Mouse (Mus musculus) urinary bladder, adult 18-20 months (tissue): ENCODE data around the gene Tsen15.

Experiments
- DNase-seq, 2 experiments: peaks; one replicate each; pipeline ENCODE4 v3.0.0; 2022; ENCODE audit warnings: low spot score in 2 of 2, mixed read lengths in 2 of 2

Gene Tsen15

GRCm38 (mm10) chr1:152386188-152386835 lies at the start of gene Tsen15:
Gene Tsen15, minus strand, starts transcription at chr1:152386688.
- DNase-seq, result peak; percentile 77 to 88

GRCm38 (mm10) chr1:152434166-152434565 lies 47.7 kb upstream of the Tsen15 start:
- DNase-seq, result no peak

DNA sequence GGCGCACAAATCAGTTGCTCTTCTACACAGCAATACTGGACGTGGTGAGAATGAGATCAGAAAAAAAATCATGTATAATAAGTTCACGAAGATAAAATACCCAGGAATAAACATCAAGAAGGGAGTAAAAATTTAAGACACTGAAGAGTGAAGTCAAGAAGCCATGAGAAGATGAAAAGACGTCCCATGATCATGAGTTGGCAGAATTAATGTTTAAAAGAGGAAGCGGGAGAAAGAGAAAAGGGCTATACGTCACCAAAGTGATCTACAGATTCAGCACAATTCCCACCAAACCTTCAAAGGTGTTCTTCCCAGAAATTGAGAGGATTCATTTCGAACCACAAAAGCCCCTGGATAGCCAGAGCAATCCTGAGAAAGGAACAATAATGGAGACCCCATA lies 43.3 kb upstream of the Tsen15 start:
- DNase-seq, result no peak

- DNase-seq, result no peak
Observed at GRCm38 (mm10) chr1:152427912-152428581, 41.6 kb upstream of the Tsen15 start.

- DNase-seq, result no peak
Observed at GRCm38 (mm10) chr1:152423052-152423451, 36.6 kb upstream of the Tsen15 start.

- no peak for DNase-seq
Observed at GRCm38 (mm10) chr1:152422295-152422694, 35.8 kb upstream of the Tsen15 start.

- DNase-seq, result peak in 1 of 2 experiments; percentile 15
Observed at GRCm38 (mm10) chr1:152417602-152418001, 31.1 kb upstream of the Tsen15 start.

- no peak for DNase-seq
Observed at GRCm38 (mm10) chr1:152416306-152416904, 29.9 kb upstream of the Tsen15 start.

- no peak for DNase-seq
Observed at GRCm38 (mm10) chr1:152414451-152414850, 28.0 kb upstream of the Tsen15 start.

DNA sequence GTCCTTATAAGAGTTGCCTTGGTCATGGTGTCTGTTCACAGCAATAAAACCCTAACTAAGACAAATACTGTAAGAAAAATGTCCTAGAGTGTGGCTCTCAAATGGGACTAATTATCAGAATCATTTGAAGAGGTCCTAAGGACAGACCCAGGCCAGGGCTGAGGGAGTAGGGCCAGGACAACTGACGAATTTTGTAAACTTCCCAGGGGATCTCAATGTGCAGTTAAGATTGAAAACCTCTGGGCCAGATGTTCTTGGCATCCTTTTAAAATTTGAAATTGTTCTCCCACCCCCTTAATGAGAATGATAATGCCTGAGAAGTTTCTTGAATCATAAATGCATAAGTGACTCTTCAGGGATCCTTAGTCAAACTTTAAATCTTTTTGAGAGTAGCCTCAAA lies 27.5 kb upstream of the Tsen15 start:
- no peak for DNase-seq

GRCm38 (mm10) chr1:152413116-152413515 lies 26.6 kb upstream of the Tsen15 start:
- DNase-seq, result no peak

- no peak for DNase-seq
Observed at GRCm38 (mm10) chr1:152410657-152411056, 24.2 kb upstream of the Tsen15 start.

GRCm38 (mm10) chr1:152409356-152409755 lies 22.9 kb upstream of the Tsen15 start:
- DNase-seq, result no peak

- DNase-seq, result no peak
Observed at GRCm38 (mm10) chr1:152407021-152407946, 20.8 kb upstream of the Tsen15 start.

- DNase-seq, result no peak
Observed at GRCm38 (mm10) chr1:152400556-152401540, 14.4 kb upstream of the Tsen15 start.

DNA sequence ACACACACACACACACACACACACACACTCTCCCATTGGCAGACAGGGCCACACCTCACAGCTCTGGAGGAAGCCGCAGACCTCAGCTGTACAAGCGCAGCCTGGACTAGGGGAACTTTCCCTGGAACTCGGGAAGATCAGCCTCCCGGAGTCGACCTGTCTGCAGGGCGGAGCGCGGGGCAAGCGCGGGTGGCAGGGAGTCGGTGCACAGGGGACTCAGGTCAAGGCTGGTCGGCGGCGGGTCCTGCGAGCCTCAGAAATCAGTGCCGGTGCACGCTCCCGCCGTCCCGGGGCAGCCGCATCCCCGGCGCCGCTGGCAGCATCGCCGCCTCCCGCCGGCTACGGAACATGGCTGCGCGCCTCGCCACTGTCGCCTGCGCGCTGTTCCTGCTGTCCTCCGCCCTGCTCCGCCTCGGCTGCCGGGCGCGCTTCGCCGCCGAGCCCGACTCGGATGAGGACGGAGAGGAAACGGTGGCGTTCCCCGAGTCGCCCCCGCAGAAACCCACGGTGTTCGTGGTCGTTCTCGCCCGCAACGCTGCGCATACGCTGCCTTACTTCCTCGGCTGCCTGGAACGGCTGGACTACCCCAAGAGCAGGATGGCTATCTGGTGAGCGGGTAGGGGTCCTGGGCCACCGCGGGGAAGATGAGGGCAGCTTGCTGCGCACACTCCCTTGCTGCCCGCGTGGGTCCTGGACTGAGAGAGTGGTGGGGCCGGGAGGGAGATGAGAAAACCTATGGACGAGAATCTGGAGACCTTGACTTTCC lies 13.5 kb upstream of the Tsen15 start, which contains the start of gene Colgalt2:
Gene Colgalt2, plus strand, starts transcription at position 41 of the 766 bp plus-strand sequence.
- DNase-seq, result peak; percentile 8 to 44

DNA sequence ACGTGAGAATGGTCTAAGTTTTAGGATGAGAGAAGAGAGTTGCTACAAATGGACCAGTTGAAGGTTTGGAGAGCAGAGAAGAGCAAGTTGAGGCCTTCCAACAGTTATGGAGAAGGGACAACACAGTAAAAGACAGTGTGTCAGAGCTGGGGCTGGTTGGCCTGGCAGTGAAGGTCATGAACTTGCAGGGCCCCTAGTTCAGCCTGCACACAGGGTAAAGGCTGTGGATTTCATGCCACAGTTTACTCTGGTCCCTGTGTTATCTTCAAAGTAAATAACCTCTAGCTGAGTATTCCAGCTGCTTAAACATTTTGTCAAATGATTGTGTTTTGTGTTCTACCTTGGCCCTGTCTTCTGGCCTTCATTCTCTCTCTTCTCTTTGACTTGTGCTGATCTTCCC lies 12.2 kb upstream of the Tsen15 start:
- no peak for DNase-seq

- DNase-seq, result no peak
Observed at GRCm38 (mm10) chr1:152394956-152395515, 8.5 kb upstream of the Tsen15 start.

GRCm38 (mm10) chr1:152394137-152394536 lies 7.6 kb upstream of the Tsen15 start:
- no peak for DNase-seq

GRCm38 (mm10) chr1:152389271-152389670 lies 2.8 kb upstream of the Tsen15 start:
- no peak for DNase-seq
